Mouse (Mus musculus) stomach, postnatal 0 days (tissue): ENCODE results near the gene Yipf2.

Experiments
- CTCF ChIP-seq: IDR thresholded peaks from 2 replicates; pipeline ENCODE4 v1.5.1; 2016; ENCODE audit warnings: antibody characterized with exemption, low read depth, mild to moderate bottlenecking, moderate library complexity
- EP300 ChIP-seq: optimal IDR thresholded peaks from 2 replicates; pipeline ENCODE3; 2016; ENCODE audit warnings: antibody characterized with exemption

DNA sequence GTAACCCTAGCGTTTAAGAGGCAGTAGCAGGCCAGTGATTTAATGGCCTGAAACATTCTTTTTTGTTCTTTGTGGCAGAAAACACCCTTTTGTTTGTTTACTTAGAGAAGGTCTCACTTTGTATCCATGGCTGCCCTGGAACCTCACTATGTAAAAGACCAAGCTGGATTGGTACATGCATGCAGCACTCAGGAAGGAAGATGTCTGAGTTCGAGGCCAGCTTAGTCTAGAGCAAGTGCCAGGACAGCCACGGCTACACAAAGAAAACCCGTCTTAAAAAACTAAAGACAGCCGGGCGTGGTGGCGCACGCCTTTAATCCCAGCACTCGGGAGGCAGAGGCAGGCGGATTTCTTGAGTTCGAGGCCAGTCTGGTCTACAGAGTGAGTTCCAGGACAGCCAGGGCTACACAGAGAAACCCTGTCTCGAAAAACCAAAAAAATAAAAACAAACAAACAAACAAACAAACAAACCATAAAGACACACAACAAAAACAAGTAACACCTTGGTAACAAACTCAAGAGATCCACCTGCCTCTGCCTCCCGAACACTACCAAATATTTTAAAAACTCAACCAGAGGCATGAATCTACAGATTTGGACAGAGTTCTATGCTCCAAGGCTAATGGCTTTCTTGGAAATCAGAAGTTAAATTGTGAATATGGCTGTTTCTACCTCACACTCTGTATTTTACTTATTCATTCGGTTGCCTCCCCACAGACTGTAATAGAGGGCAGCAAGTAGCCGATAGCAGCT, 22.4 kb upstream of the Yipf2 start:
- TF ChIP-seq EP300 = no peak
- TF ChIP-seq CTCF = no peak
